Mouse (Mus musculus) neural tube, embryonic 13.5 days (tissue): ENCODE results near the gene Krt86. TPM values are rescaled to one million over a fixed set of nuclear protein-coding genes. Genes with fewer than 3 reads are reported as not detected.
"Not testable (repeated sequence)": the region's sequence is repeated elsewhere in the genome, so short reads cannot be mapped to it uniquely, and the experiment has no call there.

Source experiments
- ATAC-seq: fragments of 200-750 bp; cut with Nextera tagmentation; 2 replicates; pipeline ENCODE4 v1.8.0; 2017; ENCODE audit warnings: low read depth, mild to moderate bottlenecking, moderate TSS enrichment, moderate library complexity
- H3K27ac ChIP-seq: fragments of 300-500 bp; sonication (generic); replicated peaks from 2 replicates; pipeline ENCODE4 v1.5.1; 2015; ENCODE audit warnings: moderate library complexity, mild to moderate bottlenecking, inconsistent platforms
- H3K27me3 ChIP-seq: fragments of 300-500 bp; sonication (generic); 2 replicates; pipeline ENCODE4 v1.6.1; 2015; ENCODE audit warnings: mild to moderate bottlenecking, inconsistent platforms
- H3K36me3 ChIP-seq: fragments of 300-500 bp; sonication (generic); 2 replicates; pipeline ENCODE4 v1.6.1; 2015; ENCODE audit warnings: mild to moderate bottlenecking, inconsistent platforms
- H3K4me1 ChIP-seq: fragments of 300-500 bp; sonication (generic); replicated peaks from 2 replicates; pipeline ENCODE4 v1.6.1; 2015; ENCODE audit warnings: inconsistent platforms
- H3K4me2 ChIP-seq: fragments of 300-500 bp; sonication (generic); 2 replicates; pipeline ENCODE4 v1.6.1; 2015; ENCODE audit warnings: inconsistent platforms, mild to moderate bottlenecking, moderate library complexity
- H3K4me3 ChIP-seq: fragments of 300-500 bp; sonication (generic); 2 replicates; pipeline ENCODE4 v1.5.1; 2015; ENCODE audit warnings: mild to moderate bottlenecking, inconsistent platforms
- H3K9ac ChIP-seq: fragments of 300-500 bp; sonication (generic); 2 replicates; pipeline ENCODE4 v1.6.1; 2015; ENCODE audit warnings: moderate library complexity, mild to moderate bottlenecking, inconsistent platforms
- H3K9me3 ChIP-seq: fragments of 300-500 bp; sonication (generic); 2 replicates; pipeline ENCODE4 v1.6.1; 2016; ENCODE audit warnings: inconsistent platforms
- WGBS: fragments of 180-500 bp; shearing (Covaris S2); methylation state at CpG from one replicate; pipeline ENCODE4 v1.1.7; 2015; 5-methylcytosine and 5-hydroxymethylcytosine counted together
- polyA plus RNA-seq: library from polyadenylated mRNA; unstranded; fragments of >200 nt; fragmentation: Nextera tagmentation; extraction: Ambion mirVana; gene quantifications from 2 replicates; pipeline ENCODE4 v1.2.1, GENCODE M21; 2015

Krt86 gene
- polyA plus RNA-seq, 1 experiment from 2014 or later: 0.14 TPM

GRCm38 (mm10) chr15:101494203-101494602 is 20.9 kb downstream of the Krt86 start:
- no peak for ATAC-seq
- Histone ChIP-seq H3K9ac (no peak overlapping the region), H3K27me3 (no peaks in the 10 kb centered on the region), H3K36me3 (no peaks in the 10 kb centered on the region), H3K27ac (no peak overlapping the region), H3K4me3 (no peak overlapping the region), H3K4me2 (no peak overlapping the region), H3K9me3 (no peaks in the 10 kb centered on the region), H3K4me1 (no peaks in the 10 kb centered on the region)
- WGBS: 50% methylated on average over 1 of the region's 1 CpGs

GRCm38 (mm10) chr15:101495266-101495665 is 22.0 kb downstream of the Krt86 start:
- Histone ChIP-seq H3K4me2 (no peak overlapping the region), H3K9me3 (no peaks in the 10 kb centered on the region), H3K27ac (no peak overlapping the region), H3K27me3 (no peaks in the 10 kb centered on the region), H3K9ac (no peak overlapping the region), H3K4me3 (no peak overlapping the region), H3K36me3 (no peaks in the 10 kb centered on the region), H3K4me1 (no peaks in the 10 kb centered on the region)
- WGBS: 79% methylated on average over 8 of the region's 8 CpGs
- ATAC-seq: no peak

- 78% methylated on average over 2 of the region's 2 CpGs for WGBS
- Histone ChIP-seq H3K27me3 (no peaks in the 10 kb centered on the region), H3K36me3 (no peaks in the 10 kb centered on the region)
Measured at GRCm38 (mm10) chr15:101497181-101497580, 23.9 kb downstream of the Krt86 start.

GRCm38 (mm10) chr15:101506896-101507758 is 33.8 kb downstream of the Krt86 start:
- H3K4me1 ChIP-seq: no peaks in the 10 kb centered on the region
- no peak overlapping the region for H3K4me2 ChIP-seq
- no peak overlapping the region for H3K4me3 ChIP-seq
- ATAC-seq: no peak
- H3K36me3 ChIP-seq: no peaks in the 10 kb centered on the region
- no peak overlapping the region for H3K9ac ChIP-seq
- no peaks in the 10 kb centered on the region for H3K27me3 ChIP-seq
- H3K9me3 ChIP-seq: no peaks in the 10 kb centered on the region
- 71% methylated on average over 14 of the region's 14 CpGs for WGBS
- H3K27ac ChIP-seq: no peak overlapping the region

More at GRCm38 (mm10) chr15:101497181-101497580, 23.9 kb downstream of the Krt86 start:
- ATAC-seq: no peak
- H3K9ac ChIP-seq: no peak overlapping the region
- no peak overlapping the region for H3K27ac ChIP-seq
- no peaks in the 10 kb centered on the region for H3K4me1 ChIP-seq
- H3K9me3 ChIP-seq: no peaks in the 10 kb centered on the region
- no peak overlapping the region for H3K4me2 ChIP-seq
- no peak overlapping the region for H3K4me3 ChIP-seq

- 77% methylated on average over 9 of the region's 9 CpGs for WGBS
- no peak for ATAC-seq
- no peaks in the 10 kb centered on the region for H3K27me3 ChIP-seq
Measured at GRCm38 (mm10) chr15:101508247-101508646, 35.0 kb downstream of the Krt86 start.

GRCm38 (mm10) chr15:101517161-101517560 is 43.9 kb downstream of the Krt86 start, which contains the start of gene Gm49425:
Gene Gm49425 (minus strand): TSS chr15:101517261.
- WGBS: 76% methylated on average over 2 of the region's 2 CpGs
- not testable (repeated sequence) for H3K27ac ChIP-seq, ATAC-seq, H3K4me3 ChIP-seq, H3K9ac ChIP-seq, H3K4me1 ChIP-seq, H3K36me3 ChIP-seq, H3K4me2 ChIP-seq, H3K9me3 ChIP-seq, H3K27me3 ChIP-seq

More at GRCm38 (mm10) chr15:101508247-101508646, 35.0 kb downstream of the Krt86 start:
- no peaks in the 10 kb centered on the region for H3K9me3 ChIP-seq
- H3K4me3 ChIP-seq: no peak overlapping the region
- H3K9ac ChIP-seq: no peak overlapping the region
- H3K27ac ChIP-seq: no peak overlapping the region
- H3K4me2 ChIP-seq: no peak overlapping the region
- no peaks in the 10 kb centered on the region for H3K36me3 ChIP-seq
- no peaks in the 10 kb centered on the region for H3K4me1 ChIP-seq

- WGBS: 16% methylated on average over 2 of the region's 2 CpGs
- Histone ChIP-seq H3K9ac (no peak overlapping the region), H3K4me2 (no peak overlapping the region), H3K27ac (no peak overlapping the region), H3K4me1 (no peaks in the 10 kb centered on the region), H3K27me3 (peaks cover 6% of the 10 kb centered on the region; the same call in 1 of the 2 replicates), H3K36me3 (no peaks in the 10 kb centered on the region), H3K9me3 (no peaks in the 10 kb centered on the region), H3K4me3 (no peak overlapping the region)
- no peak for ATAC-seq
Measured at GRCm38 (mm10) chr15:101519792-101520191, 46.5 kb downstream of the Krt86 start.

- H3K9ac ChIP-seq: no peak overlapping the region
- no peak overlapping the region for H3K4me3 ChIP-seq
- WGBS: 86% methylated on average over 4 of the region's 4 CpGs
Measured at GRCm38 (mm10) chr15:101522556-101523232, 49.4 kb downstream of the Krt86 start.

More at GRCm38 (mm10) chr15:101522556-101523232, 49.4 kb downstream of the Krt86 start:
- Histone ChIP-seq H3K36me3 (no peaks in the 10 kb centered on the region), H3K27me3 (peaks cover 6% of the 10 kb centered on the region; the same call in 1 of the 2 replicates), H3K27ac (no peak overlapping the region), H3K4me2 (no peak overlapping the region), H3K4me1 (no peaks in the 10 kb centered on the region), H3K9me3 (no peaks in the 10 kb centered on the region)
- ATAC-seq: no peak

Other genes starting within 250 kb of the Krt86 start
- gene Grasp, start 249.3 kb upstream of the Krt86 start, polyA plus RNA-seq: 4.4 and 4.8 TPM in 2 replicates
- gene Nr4a1, start 219.2 kb upstream of the Krt86 start, polyA plus RNA-seq: 6.4 and 7.6 TPM in 2 replicates
- gene Atg101, start 189.2 kb upstream of the Krt86 start, polyA plus RNA-seq: 77.9 and 84.7 TPM in 2 replicates
- 0.43 and 0.60 TPM in 2 replicates for gene 6030408B16Rik, start 180.3 kb upstream of the Krt86 start, polyA plus RNA-seq
- gene Krt80, start 103.3 kb upstream of the Krt86 start, polyA plus RNA-seq: 0.08 and 0.11 TPM in 2 replicates
- gene Krt7, start 62.4 kb upstream of the Krt86 start, polyA plus RNA-seq: 0.39 and 0.94 TPM in 2 replicates
- gene Krt87, start 34.7 kb upstream of the Krt86 start, polyA plus RNA-seq: 0.31 and 0.33 TPM in 2 replicates
- gene Krt88, start 25.7 kb upstream of the Krt86 start, polyA plus RNA-seq: not detected in 2 replicates
- gene Krt81, start 9.7 kb upstream of the Krt86 start, polyA plus RNA-seq: not detected in 2 replicates
- not detected in 2 replicates for gene Krt83, start 18.0 kb downstream of the Krt86 start, polyA plus RNA-seq
- not detected in 2 replicates for gene Gm49425, start 43.8 kb downstream of the Krt86 start, polyA plus RNA-seq
- gene Krt84, start 59.3 kb downstream of the Krt86 start, polyA plus RNA-seq: not detected in 2 replicates
- not detected in 2 replicates for gene Krt82, start 77.2 kb downstream of the Krt86 start, polyA plus RNA-seq
- 0.17 TPM in 1 of 2 replicates, not detected in the other for gene Krt90, start 89.5 kb downstream of the Krt86 start, polyA plus RNA-seq
- gene Krt75, start 100.4 kb downstream of the Krt86 start, polyA plus RNA-seq: 0.07 and 0.08 TPM in 2 replicates
- not detected in 2 replicates for gene Gm5414, start 154.7 kb downstream of the Krt86 start, polyA plus RNA-seq
- gene Gm5478, start 173.9 kb downstream of the Krt86 start, polyA plus RNA-seq: not detected in 2 replicates
- gene Krt6b, start 206.8 kb downstream of the Krt86 start, polyA plus RNA-seq: not detected in 2 replicates
- gene Krt6a, start 220.8 kb downstream of the Krt86 start, polyA plus RNA-seq: 0.12 TPM in 1 of 2 replicates, not detected in the other
- gene Krt5, start 239.4 kb downstream of the Krt86 start, polyA plus RNA-seq: 1.1 and 4.4 TPM in 2 replicates